ENCODE assay signal across 8 mouse cellular contexts in the genomic region with DNA sequence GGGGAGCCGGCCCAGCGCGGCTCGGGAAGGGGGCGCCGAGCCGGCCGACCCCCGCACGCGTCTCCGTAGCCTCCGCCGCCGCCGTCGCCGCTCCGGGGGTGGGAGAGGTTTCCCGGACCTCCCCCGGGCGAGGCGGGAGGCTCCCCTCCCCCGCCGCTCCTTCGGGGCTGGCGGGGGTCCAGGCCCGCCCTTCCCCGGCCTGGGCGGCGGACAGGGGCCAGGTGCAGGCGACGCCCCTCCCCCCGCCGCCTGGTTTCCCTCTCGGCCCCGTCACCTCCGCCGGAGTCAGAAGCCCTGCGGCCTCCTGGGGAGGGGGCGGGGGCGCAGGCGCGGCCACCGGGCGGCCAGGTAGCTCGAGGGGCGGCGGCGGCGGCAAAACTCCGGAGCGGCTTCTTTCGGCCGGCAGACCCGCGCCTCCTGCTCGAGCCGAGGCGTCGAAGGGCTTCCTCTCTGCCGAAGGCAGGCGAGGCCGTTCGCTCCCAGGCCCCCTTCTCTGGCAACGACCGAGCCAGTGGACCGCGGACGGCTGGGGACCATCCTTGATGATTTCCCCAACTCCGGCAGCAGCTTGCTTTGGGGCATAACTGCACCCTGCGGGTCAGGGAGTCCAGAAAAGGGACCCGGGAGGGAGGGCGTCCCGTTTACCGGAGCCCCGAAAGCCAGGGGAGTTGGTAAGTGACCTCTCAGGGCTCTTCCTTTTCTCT. TPM values are rescaled to one million over a fixed set of nuclear protein-coding genes. Genes with fewer than 3 reads are reported as not detected.
DNase-seq lines count a peak whose midpoint lies in the region; ATAC-seq and TF ChIP-seq lines count a peak whose summit lies in the region.

No protein-coding gene starts in this region.

- no peaks in the 10 kb centered on the region for H3K36me3 ChIP-seq in embryonic facial prominence, embryonic 12.5 days
- no peaks in the 10 kb centered on the region for H3K36me3 ChIP-seq in hindbrain, embryonic 10.5 days
- no peaks in the 10 kb centered on the region for H3K36me3 ChIP-seq in liver, embryonic 12.5 days

- H3K9ac ChIP-seq in embryonic facial prominence, embryonic 12.5 days: peak overlapping the region; percentile 63
- H3K9ac ChIP-seq in liver, embryonic 12.5 days: peak overlapping the region; percentile 63

- no peak for DNase-seq in layer of hippocampus, adult 2 months (ENCODE audit: low spot score in 2 of 2)
- DNase-seq in layer of hippocampus, adult 11-12 months (ENCODE audit: low spot score): no peak
- peak; percentile 63 for DNase-seq in hindbrain, embryonic 10.5 days (ENCODE audit: low spot score)
- DNase-seq in retina, embryonic 14.5 days (ENCODE audit: low spot score): peak; percentile 59
- no peak for DNase-seq in layer of hippocampus, postnatal 10 days (ENCODE audit: low spot score in 2 of 2)
- DNase-seq in cerebellum, postnatal 4 days (ENCODE audit: low spot score in 2 of 2): no peak

- WGBS in embryonic facial prominence, embryonic 12.5 days: under 1% methylated on average over 58 of the region's 77 CpGs
- WGBS in hindbrain, embryonic 10.5 days: under 1% methylated on average over 72 of the region's 77 CpGs
- WGBS in liver, embryonic 12.5 days (ENCODE audit: insufficient replicate concordance): 2% methylated on average over 73 of the region's 77 CpGs

- H3K4me1 ChIP-seq in embryonic facial prominence, embryonic 12.5 days: peaks cover 66% of the 10 kb centered on the region
- H3K4me1 ChIP-seq in hindbrain, embryonic 10.5 days (replicated peaks): peaks cover 87% of the 10 kb centered on the region
- H3K4me1 ChIP-seq in liver, embryonic 12.5 days: peaks cover 64% of the 10 kb centered on the region

- 0 out of 2 replicates have a peak, but pooled peaks cover 7% of the 10 kb centered on the region for H3K27me3 ChIP-seq in embryonic facial prominence, embryonic 12.5 days
- peaks cover 68% of the 10 kb centered on the region for H3K27me3 ChIP-seq in hindbrain, embryonic 10.5 days (ENCODE audit: insufficient read depth, poor library complexity, severe bottlenecking)
- H3K27me3 ChIP-seq in liver, embryonic 12.5 days (replicated peaks): peaks cover 87% of the 10 kb centered on the region

- no peak for TF ChIP-seq CTCF in layer of hippocampus, adult 2 months (conservative IDR thresholded peaks at IDR 0.05)

- peak overlapping the region; percentile 64 for H3K4me3 ChIP-seq in layer of hippocampus, adult 2 months
- H3K4me3 ChIP-seq in embryonic facial prominence, embryonic 12.5 days: peak overlapping the region; percentile 53
- H3K4me3 ChIP-seq in hindbrain, embryonic 10.5 days: peak overlapping the region; percentile 69
- H3K4me3 ChIP-seq in liver, embryonic 12.5 days: peak overlapping the region; percentile 63

- no peaks in the 10 kb centered on the region for H3K9me3 ChIP-seq in embryonic facial prominence, embryonic 12.5 days
- H3K9me3 ChIP-seq in hindbrain, embryonic 10.5 days: no peaks in the 10 kb centered on the region
- no peaks in the 10 kb centered on the region for H3K9me3 ChIP-seq in liver, embryonic 12.5 days (replicated peaks)

- ATAC-seq in embryonic facial prominence, embryonic 12.5 days (ENCODE audit: insufficient number of reproducible peaks, insufficient read depth, low FRiP score, low TSS enrichment): no peak
- ATAC-seq in liver, embryonic 12.5 days: peak; percentile 24; the same call in 1 of the 2 replicates

- peak overlapping the region; percentile 84 for H3K27ac ChIP-seq in layer of hippocampus, adult 2 months
- peak overlapping the region; percentile 91 for H3K27ac ChIP-seq in embryonic facial prominence, embryonic 12.5 days
- peak overlapping the region; percentile 91 for H3K27ac ChIP-seq in hindbrain, embryonic 10.5 days
- H3K27ac ChIP-seq in liver, embryonic 12.5 days: peak overlapping the region; percentile 50

- peak overlapping the region; percentile 100 for H3K4me2 ChIP-seq in embryonic facial prominence, embryonic 12.5 days (replicated peaks)
- peak overlapping the region; percentile 86 for H3K4me2 ChIP-seq in liver, embryonic 12.5 days

RNA-seq across cellular contexts. Expression of a gene that starts 28.2 kb away (rescaled TPM):
- 100 to 1,000 TPM; 108 to 113 TPM for total RNA-seq in layer of hippocampus, adult 2 months (2021)
- 12.7 and 14.6 TPM in 2 replicates for polyA plus RNA-seq in embryonic facial prominence, embryonic 12.5 days (2016; fragmentation: Nextera tagmentation; extraction: Ambion mirVana)
- 9.0 and 9.7 TPM in 2 replicates for polyA plus RNA-seq in hindbrain, embryonic 10.5 days (2016; fragmentation: Nextera tagmentation; extraction: Ambion mirVana)
- polyA plus RNA-seq in liver, embryonic 12.5 days (2016; fragmentation: Nextera tagmentation; extraction: Ambion mirVana): 2.9 and 3.2 TPM in 2 replicates
- 100 to 1,000 TPM in 1 of 2 experiments, 10 to 100 TPM in 1; 98.1 to 103 TPM for total RNA-seq in layer of hippocampus, postnatal 10 days (2021)

Comparison
In these comparisons a context has a peak if more than half of its experiments do, and no peak if none do; other contexts are left out.
1. DNase-seq: peak in hindbrain, embryonic 10.5 days (single experiment) and retina, embryonic 14.5 days (single experiment); none in layer of hippocampus, adult 2 months (0 of 2), layer of hippocampus, adult 11-12 months (single experiment), layer of hippocampus, postnatal 10 days (0 of 2) and cerebellum, postnatal 4 days (0 of 2).
2. Peak in every context shown above with its lines, with median percentiles within 50 percentile points of each other: H3K27ac ChIP-seq and H3K4me3 ChIP-seq.